16 mouse cellular contexts compared by ENCODE assay signal in genomic region chr4:118286202-118286601, GRCm38 (mm10). TPM values are rescaled to one million over a fixed set of nuclear protein-coding genes. Genes with fewer than 3 reads are reported as not detected.
A peak's percentile ranks its signal among the peaks of the same experiment; 100 is the strongest.
DNase-seq lines count a peak whose midpoint lies in the region; ATAC-seq and TF ChIP-seq lines count a peak whose summit lies in the region.
"Had no signal": no experiment of that assay in that cellular context is flagged by ENCODE, and none has a peak within 500 bp of the region (broad histone marks: within the 10 kb centered on the region; RNA-seq: fewer than 3 reads in every experiment).

No protein-coding gene starts in this region.

- ATAC-seq in neural tube, embryonic 13.5 days (ENCODE audit: low read depth) = no peak
- ATAC-seq in neural tube, embryonic 15.5 days (ENCODE audit: low FRiP score) = no peak
- no peak for ATAC-seq in stomach, embryonic 14.5 days (ENCODE audit: insufficient number of reproducible peaks, insufficient read depth, low FRiP score, low read depth)
- no peak for ATAC-seq in monocyte, adult 5-6 weeks (replicated peaks; ENCODE audit: insufficient number of reproducible peaks, low FRiP score, low TSS enrichment, poor library complexity, severe bottlenecking)
- ATAC-seq: forebrain, postnatal 0 days; liver, postnatal 0 days had no signal

- no peak overlapping the region for H3K4me2 ChIP-seq in neural tube, embryonic 13.5 days
- no peak overlapping the region for H3K4me2 ChIP-seq in neural tube, embryonic 15.5 days
- H3K4me2 ChIP-seq in stomach, embryonic 14.5 days (replicated peaks; ENCODE audit: low read depth, low read length) = no peak overlapping the region
- H3K4me2 ChIP-seq: limb, embryonic 15.5 days had no signal

- peak overlapping the region; percentile 32; the same call in 1 of the 2 replicates for H3K27ac ChIP-seq in layer of hippocampus, adult 2 months
- H3K27ac ChIP-seq in neural tube, embryonic 13.5 days (replicated peaks) = no peak overlapping the region
- no peak overlapping the region for H3K27ac ChIP-seq in neural tube, embryonic 15.5 days (replicated peaks)
- 0 out of 2 replicates have a peak overlapping the region, but pooled peaks have one; percentile 6 for H3K27ac ChIP-seq in limb, embryonic 10.5 days
- peak overlapping the region; percentile 40; the same call in 1 of the 2 replicates for H3K27ac ChIP-seq in stomach, embryonic 14.5 days (ENCODE audit: low read length)
- H3K27ac ChIP-seq: embryonic facial prominence, embryonic 13.5 days; forebrain, embryonic 10.5 days; limb, embryonic 15.5 days had no signal

- H3K4me3 ChIP-seq in layer of hippocampus, adult 2 months = no peak overlapping the region
- H3K4me3 ChIP-seq in neural tube, embryonic 13.5 days = no peak overlapping the region
- H3K4me3 ChIP-seq in neural tube, embryonic 15.5 days (replicated peaks) = no peak overlapping the region
- H3K4me3 ChIP-seq in limb, embryonic 10.5 days = no peak overlapping the region
- no peak overlapping the region for H3K4me3 ChIP-seq in stomach, embryonic 14.5 days (ENCODE audit: low read depth, low read length)
- H3K4me3 ChIP-seq: embryonic facial prominence, embryonic 13.5 days; forebrain, embryonic 10.5 days; hindbrain, embryonic 10.5 days; limb, embryonic 15.5 days had no signal

- no peaks in the 10 kb centered on the region for H3K9me3 ChIP-seq in neural tube, embryonic 13.5 days
- H3K9me3 ChIP-seq in neural tube, embryonic 15.5 days (replicated peaks) = no peaks in the 10 kb centered on the region
- no peaks in the 10 kb centered on the region for H3K9me3 ChIP-seq in limb, embryonic 10.5 days (replicated peaks)
- H3K9me3 ChIP-seq in stomach, embryonic 14.5 days (ENCODE audit: control insufficient read depth, low read depth, low read length) = no peaks in the 10 kb centered on the region
- H3K9me3 ChIP-seq: embryonic facial prominence, embryonic 13.5 days; forebrain, embryonic 10.5 days; hindbrain, embryonic 10.5 days; limb, embryonic 15.5 days had no signal

- H3K36me3 ChIP-seq in neural tube, embryonic 13.5 days = peaks cover 38% of the 10 kb centered on the region
- H3K36me3 ChIP-seq in neural tube, embryonic 15.5 days = peaks cover 14% of the 10 kb centered on the region
- H3K36me3 ChIP-seq in limb, embryonic 10.5 days = peaks cover 77% of the 10 kb centered on the region
- H3K36me3 ChIP-seq in stomach, embryonic 14.5 days (ENCODE audit: control insufficient read depth, insufficient read depth, low read length) = peaks cover 14% of the 10 kb centered on the region; the same call in 1 of the 2 replicates

- H3K9ac ChIP-seq in neural tube, embryonic 13.5 days = 0 out of 2 replicates have a peak overlapping the region, but pooled peaks have one; percentile 6
- H3K9ac ChIP-seq in neural tube, embryonic 15.5 days (replicated peaks) = no peak overlapping the region
- H3K9ac ChIP-seq in stomach, embryonic 14.5 days (replicated peaks; ENCODE audit: low read depth, low read length) = no peak overlapping the region
- H3K9ac ChIP-seq: forebrain, postnatal 0 days; limb, embryonic 15.5 days; liver, postnatal 0 days had no signal

- DNase-seq in layer of hippocampus, adult 2 months (ENCODE audit: low spot score in 2 of 2) = no peak
- DNase-seq in layer of hippocampus, postnatal 14 days (ENCODE audit: low spot score in 2 of 2) = no peak
- no peak for DNase-seq in limb, embryonic 10.5 days (ENCODE audit: low spot score)
- no peak for DNase-seq in right cerebral cortex, postnatal 36 days (ENCODE audit: low spot score in 2 of 2)
- DNase-seq: forebrain, postnatal 0 days; gastrocnemius, postnatal 36 days; liver, postnatal 0 days; right cerebral cortex, adult 18-20 months had no signal

- no peak for TF ChIP-seq CTCF in layer of hippocampus, adult 2 months (conservative IDR thresholded peaks at IDR 0.05)

- WGBS in neural tube, embryonic 13.5 days = 89% methylated on average over 5 of the region's 5 CpGs
- 84% methylated on average over 5 of the region's 5 CpGs for WGBS in neural tube, embryonic 15.5 days
- 81% methylated on average over 5 of the region's 5 CpGs for WGBS in limb, embryonic 10.5 days
- WGBS in stomach, embryonic 14.5 days = 64% methylated on average over 5 of the region's 5 CpGs

- H3K27me3 ChIP-seq in neural tube, embryonic 13.5 days = no peaks in the 10 kb centered on the region
- H3K27me3 ChIP-seq in neural tube, embryonic 15.5 days (replicated peaks) = no peaks in the 10 kb centered on the region
- H3K27me3 ChIP-seq in limb, embryonic 10.5 days (ENCODE audit: low read depth, poor library complexity, severe bottlenecking) = no peaks in the 10 kb centered on the region
- no peaks in the 10 kb centered on the region for H3K27me3 ChIP-seq in stomach, embryonic 14.5 days (ENCODE audit: control insufficient read depth, insufficient read depth, low read length)
- H3K27me3 ChIP-seq: embryonic facial prominence, embryonic 13.5 days; limb, embryonic 15.5 days had no signal

- H3K4me1 ChIP-seq in neural tube, embryonic 13.5 days (replicated peaks) = peaks cover 71% of the 10 kb centered on the region
- H3K4me1 ChIP-seq in neural tube, embryonic 15.5 days = peaks cover 55% of the 10 kb centered on the region
- H3K4me1 ChIP-seq in limb, embryonic 10.5 days = peaks cover 52% of the 10 kb centered on the region
- H3K4me1 ChIP-seq in stomach, embryonic 14.5 days (ENCODE audit: control insufficient read depth, insufficient read depth, low read length) = peaks cover 36% of the 10 kb centered on the region

RNA-seq across cellular contexts. Expression of gene Ptprf, which starts 5.0 kb away (rescaled TPM):
- 10 to 100 TPM; 69.8 to 73.0 TPM for total RNA-seq in layer of hippocampus, adult 2 months (2021)
- total RNA-seq in layer of hippocampus, postnatal 14 days (2021) = 100 to 1,000 TPM; 106 to 112 TPM
- polyA plus RNA-seq in neural tube, embryonic 13.5 days (2015; fragmentation: Nextera tagmentation; extraction: Ambion mirVana) = 81.1 and 82.2 TPM in 2 replicates
- polyA plus RNA-seq in neural tube, embryonic 15.5 days (2015; fragmentation: Nextera tagmentation; extraction: Ambion mirVana) = 62.9 and 68.5 TPM in 2 replicates
- polyA plus RNA-seq in limb, embryonic 10.5 days (2016; fragmentation: Nextera tagmentation; extraction: Ambion mirVana) = 67.5 and 77.3 TPM in 2 replicates
- polyA plus RNA-seq in stomach, embryonic 14.5 days (2014; fragmentation: Nextera tagmentation; extraction: Ambion mirVana) = 79.8 and 84.0 TPM in 2 replicates
- total RNA-seq in monocyte, adult 5-6 weeks (2017) = not detected in 3 replicates

Comparison
In these comparisons a context has a peak if more than half of its experiments do, and no peak if none do; other contexts are left out.
1. H3K27ac ChIP-seq: peak in layer of hippocampus, adult 2 months (single experiment), limb, embryonic 10.5 days (single experiment) and stomach, embryonic 14.5 days (single experiment); none in neural tube, embryonic 13.5 days (single experiment) and neural tube, embryonic 15.5 days (single experiment).